Mouse (Mus musculus): ENCODE results near the gene Klk1.

- TF ChIP-seq POLR2A (IDR thresholded peaks at IDR 0.05; ENCODE audit: control insufficient read depth, low read depth, low read length) (no peak), CTCF (IDR thresholded peaks at IDR 0.05; ENCODE audit: control insufficient read depth, insufficient read depth, insufficient replicate concordance, low read depth, low read length) (no peak)
Observed at GRCm38 (mm10) chr7:44215645-44216044, 9.5 kb upstream of the Klk1 start, which contains the start of gene Klk1b5.
